Mouse (Mus musculus) layer of hippocampus, adult 8-10 months (tissue): ENCODE results near the gene Gm45521. TPM values are rescaled to one million over a fixed set of nuclear protein-coding genes. Genes with fewer than 3 reads are reported as not detected.

Experiments used
- DNase-seq, 2 experiments: peaks; one replicate each; pipeline ENCODE4 v3.0.0; 2022; ENCODE audit warnings: low spot score in 2 of 2
- total RNA-seq, 4 experiments: library from RNA; stranded (reverse); gene quantifications; 2 replicates each; pipeline ENCODE4 v1.2.4; 2022

Gm45521 gene
- total RNA-seq = under 1 TPM in 1 of 4 experiments, not detected in 3; 0.71 TPM

DNA sequence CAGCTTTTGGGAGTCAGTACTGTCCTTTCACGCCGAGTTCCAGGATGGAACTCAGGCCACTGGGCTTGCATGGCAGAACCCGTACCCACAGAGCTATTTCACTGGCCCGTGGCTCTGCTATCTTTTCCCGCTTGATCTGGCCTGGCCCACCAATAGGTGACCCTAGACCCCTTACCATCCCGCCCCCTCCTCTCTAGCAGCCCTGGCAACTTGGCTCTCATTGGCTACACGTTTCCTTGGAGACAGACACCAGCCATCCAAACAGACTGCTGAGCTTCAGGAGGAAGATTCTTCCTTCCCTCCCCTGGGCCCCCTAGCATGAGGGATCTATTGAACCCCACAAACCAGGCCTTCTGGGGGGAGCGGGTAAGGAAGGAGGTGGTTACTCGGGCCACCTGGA is at the start of gene Gm45521:
Gene Gm45521, plus strand, starts transcription at position 240 of the 400 bp plus-strand sequence.
- no peak for DNase-seq

- no peak for DNase-seq
These were observed 47.6 kb upstream of the Gm45521 start for GRCm38 (mm10) chr14:7909472-7909871.

- no peak for DNase-seq
These were observed 43.2 kb upstream of the Gm45521 start for GRCm38 (mm10) chr14:7913842-7914241.

GRCm38 (mm10) chr14:7914461-7914860 is 42.6 kb upstream of the Gm45521 start:
- no peak for DNase-seq

DNA sequence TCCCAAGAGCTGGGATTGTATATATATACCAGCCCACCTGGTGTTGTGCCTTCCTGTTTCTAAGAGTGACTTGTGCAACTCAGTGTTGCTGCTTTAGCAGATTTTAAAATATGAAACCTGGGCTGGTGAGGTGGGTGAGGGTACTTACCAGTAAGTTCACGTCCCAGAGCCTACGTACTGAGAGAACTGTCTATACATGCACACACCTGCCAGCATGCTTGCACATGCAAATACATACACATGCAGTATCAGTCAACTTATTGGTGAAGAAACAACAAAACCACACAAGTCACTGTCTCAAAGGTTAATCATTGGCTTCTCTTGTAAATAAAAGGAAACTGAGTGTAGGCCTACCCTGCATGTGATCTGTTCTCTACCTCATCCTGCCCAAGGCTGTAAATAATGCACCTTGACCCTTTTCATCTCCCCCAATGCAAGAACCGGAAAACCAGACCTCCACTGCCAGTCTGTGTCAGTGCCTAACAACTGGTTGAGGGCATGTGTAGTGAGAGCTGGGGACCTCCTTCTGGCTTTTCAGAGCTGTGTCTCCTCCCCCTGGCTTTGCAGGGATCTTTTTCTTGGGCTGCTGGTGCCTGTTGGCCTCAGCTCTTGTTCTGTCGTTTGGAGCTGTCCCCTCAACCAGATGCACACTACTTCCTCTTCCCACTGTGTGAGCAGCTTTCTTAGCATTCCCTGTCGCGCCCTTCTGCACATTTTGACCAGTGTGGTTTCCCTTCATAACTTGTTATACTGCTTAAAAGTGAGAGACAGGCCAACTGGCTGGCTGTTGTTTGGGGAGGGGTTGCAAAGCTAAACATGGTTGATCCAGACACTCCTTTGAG is 38.7 kb upstream of the Gm45521 start:
- DNase-seq = no peak

GRCm38 (mm10) chr14:7919309-7919708 is 37.8 kb upstream of the Gm45521 start:
- DNase-seq = no peak

DNA sequence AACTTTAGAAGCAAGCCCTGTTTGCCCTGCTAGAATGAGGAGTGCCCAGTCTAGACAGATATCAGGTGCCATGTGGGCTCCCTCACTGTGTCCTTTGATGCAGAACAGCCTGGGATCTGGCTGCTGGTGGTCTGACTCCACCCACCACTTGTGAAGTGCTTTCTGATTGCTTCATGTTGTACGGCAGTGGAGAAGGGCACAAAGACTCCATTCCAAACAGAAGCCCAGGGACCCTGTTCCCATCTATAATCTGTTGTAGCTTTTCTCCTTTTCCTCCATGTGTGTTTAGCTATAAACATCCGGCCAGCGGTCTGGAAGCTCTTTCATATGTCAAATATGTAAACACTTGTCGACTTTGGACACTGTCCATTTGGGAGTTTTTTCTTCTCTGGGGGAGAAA is 37.2 kb upstream of the Gm45521 start:
- DNase-seq = no peak

DNA sequence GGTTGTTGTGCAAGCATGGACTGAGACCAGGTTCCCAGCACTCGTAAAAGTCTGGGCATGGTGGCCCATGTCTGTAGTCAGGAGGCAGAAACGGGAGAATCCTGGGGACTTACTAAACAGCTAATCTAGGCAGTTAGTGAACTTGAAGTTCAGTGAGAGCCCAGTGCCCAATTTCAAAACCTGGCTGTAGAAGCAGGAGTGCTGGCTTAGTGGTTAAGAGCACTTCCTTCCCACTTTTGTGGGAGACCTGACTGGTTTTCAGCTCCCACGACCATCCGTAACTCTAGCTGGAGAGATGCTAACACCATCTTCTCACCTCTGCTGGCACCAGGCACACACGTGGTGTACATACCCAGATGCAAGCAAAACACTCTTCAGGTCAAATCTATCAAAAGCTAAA is 35.6 kb upstream of the Gm45521 start:
- DNase-seq = no peak

DNA sequence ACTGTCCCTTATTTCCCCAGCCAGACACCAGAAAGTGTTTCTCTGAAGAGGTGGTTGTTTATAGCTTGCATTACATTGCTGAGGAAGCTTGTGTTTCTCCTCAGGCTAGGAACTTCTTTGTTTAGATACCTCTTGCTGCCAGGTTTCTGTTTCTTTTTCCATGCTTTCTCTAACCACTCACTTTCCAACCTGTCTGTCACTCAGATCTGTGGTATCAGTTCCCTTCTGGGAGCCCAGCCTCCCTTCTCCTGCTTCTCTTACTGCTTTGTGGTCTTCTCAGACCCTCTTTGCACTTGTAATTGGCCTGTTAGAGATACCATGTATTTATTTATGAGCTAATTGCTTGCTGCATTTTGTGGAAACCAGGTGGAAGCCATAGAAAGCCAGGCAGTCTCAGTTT is 33.5 kb upstream of the Gm45521 start:
- DNase-seq = no peak

DNA sequence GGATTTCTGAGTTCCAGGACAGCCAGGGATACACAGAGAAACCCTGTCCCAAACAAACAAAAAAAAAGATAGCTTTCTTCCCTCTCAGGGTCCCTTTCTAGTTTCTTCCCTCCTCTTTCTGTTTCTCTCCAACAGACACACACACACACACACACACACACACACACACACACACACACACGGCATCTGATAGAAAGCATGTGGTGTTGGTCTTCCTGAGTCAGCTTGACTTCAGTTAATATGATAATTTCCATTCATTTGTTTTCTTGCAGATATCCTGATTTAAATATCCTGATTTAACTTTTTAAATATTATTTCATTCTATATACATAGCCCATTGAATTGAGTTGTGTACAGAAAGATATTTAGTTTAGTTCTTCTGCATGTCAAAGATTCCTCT is 28.7 kb upstream of the Gm45521 start:
- no peak for DNase-seq

GRCm38 (mm10) chr14:7929029-7929428 is 28.1 kb upstream of the Gm45521 start:
- no peak for DNase-seq

DNA sequence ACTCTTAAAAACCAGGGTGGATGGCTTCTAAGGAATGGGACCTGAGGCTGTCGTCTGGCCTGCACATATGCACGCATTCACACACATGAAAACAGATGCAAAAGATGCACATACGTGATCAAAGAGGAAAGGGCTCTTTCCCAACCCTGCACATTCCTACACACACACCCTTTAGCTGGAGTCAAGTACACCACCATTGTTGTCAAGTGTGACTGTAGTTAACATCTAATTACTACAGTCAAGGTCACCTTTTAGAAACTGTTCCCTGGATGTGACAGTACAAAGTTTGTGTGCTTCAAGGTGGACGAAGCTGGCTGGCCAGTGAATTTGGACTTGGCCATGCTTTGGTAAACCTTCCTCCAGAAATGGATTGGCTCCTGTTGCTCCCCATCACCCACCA is 24.9 kb upstream of the Gm45521 start:
- no peak for DNase-seq

DNA sequence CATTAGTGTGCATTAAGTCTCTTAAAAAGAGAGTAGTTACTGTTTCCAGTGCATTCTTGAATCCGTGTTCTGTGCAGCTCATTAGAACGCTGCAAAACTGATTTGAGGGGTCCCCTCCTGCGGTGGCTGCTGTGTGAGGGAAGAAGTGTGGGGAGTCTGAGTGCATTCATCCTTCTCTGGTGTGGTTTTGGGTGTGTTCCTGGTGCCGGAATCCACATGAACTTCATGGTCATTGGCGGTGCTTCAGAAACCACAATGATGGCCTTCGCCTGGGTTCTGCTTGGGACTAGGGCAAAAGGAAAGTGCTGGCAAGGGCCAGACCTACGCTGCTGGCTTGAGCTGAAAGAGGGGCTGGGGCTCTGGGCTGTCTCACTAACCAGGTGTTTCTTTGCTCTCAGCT is 22.9 kb upstream of the Gm45521 start:
- no peak for DNase-seq

DNA sequence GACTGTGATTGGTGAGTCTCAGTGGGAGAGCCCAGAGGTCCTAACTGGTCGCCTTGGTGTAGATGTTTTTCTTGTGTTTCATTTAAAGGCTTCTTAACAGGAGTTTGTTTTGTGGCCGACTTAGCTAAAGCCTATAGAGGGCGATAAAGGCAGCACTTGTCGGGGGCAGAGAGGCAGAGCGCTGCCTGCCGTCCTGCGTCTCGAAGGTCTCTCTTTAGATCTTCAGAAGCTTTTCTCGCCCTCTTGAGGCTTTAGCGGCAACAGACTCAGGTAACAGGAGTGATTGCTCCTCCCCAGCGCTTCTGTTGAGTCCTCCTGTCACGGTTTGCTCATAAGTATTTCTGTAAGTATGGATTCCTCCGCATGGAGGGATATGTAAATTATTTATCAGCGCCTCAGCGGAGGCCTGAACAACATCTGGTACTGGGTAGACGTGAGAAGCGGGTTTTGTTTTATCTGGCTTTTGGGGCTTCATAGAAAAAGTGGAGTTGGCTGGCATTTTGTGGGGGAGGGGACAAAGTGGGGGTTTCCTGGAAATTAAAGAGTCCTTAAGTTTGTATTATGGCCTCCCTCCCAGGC is 19.9 kb upstream of the Gm45521 start:
- no peak for DNase-seq

GRCm38 (mm10) chr14:7938809-7939784 is 18.0 kb upstream of the Gm45521 start:
- DNase-seq = no peak

DNA sequence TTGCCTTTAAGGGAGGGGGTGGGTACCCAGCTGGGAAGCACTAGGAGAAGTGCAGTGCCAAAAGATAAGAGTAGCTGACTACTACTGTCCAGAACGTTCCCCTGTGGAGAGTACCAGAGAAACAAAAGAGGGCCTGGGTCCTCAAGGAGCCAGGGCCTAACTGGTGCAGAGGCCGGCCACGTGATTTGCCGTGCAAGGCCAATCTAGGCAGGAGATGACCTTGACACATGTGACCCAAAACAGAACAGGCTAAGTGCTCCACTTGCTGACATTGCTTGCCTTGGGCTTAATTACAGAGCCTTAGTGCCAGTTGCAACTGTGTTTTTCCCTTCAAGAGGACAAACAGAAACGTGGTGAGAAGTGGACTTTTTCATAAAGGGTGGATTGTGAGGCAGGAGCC is 15.7 kb upstream of the Gm45521 start:
- no peak for DNase-seq

- no peak for DNase-seq
These were observed 13.8 kb upstream of the Gm45521 start for GRCm38 (mm10) chr14:7943101-7943800.

GRCm38 (mm10) chr14:7943801-7944135 is 13.3 kb upstream of the Gm45521 start:
- no peak for DNase-seq

- peak in 1 of 2 experiments; percentile 47 for DNase-seq
These were observed 12.6 kb upstream of the Gm45521 start for GRCm38 (mm10) chr14:7944349-7945039.

GRCm38 (mm10) chr14:7945261-7945660 is 11.8 kb upstream of the Gm45521 start:
- no peak for DNase-seq

GRCm38 (mm10) chr14:7951234-7951633 is 5.9 kb upstream of the Gm45521 start:
- DNase-seq = no peak
